Mouse (Mus musculus) intestine, embryonic 16.5 days (tissue): ENCODE measurements around the gene Emsy. TPM values are rescaled to one million over a fixed set of nuclear protein-coding genes. Genes with fewer than 3 reads are reported as not detected.

Experiments used
- ATAC-seq: fragments of 200-750 bp; cut with Nextera tagmentation; 2 replicates; pipeline ENCODE4 v1.8.0; 2017; ENCODE audit warnings: moderate TSS enrichment, moderate library complexity
- H3K27ac ChIP-seq: fragments of 300-500 bp; sonication (generic); 2 replicates; pipeline ENCODE4 v1.5.1; 2014; ENCODE audit warnings: mild to moderate bottlenecking, low read length
- H3K27me3 ChIP-seq: fragments of 300-500 bp; sonication (generic); replicated peaks from 2 replicates; pipeline ENCODE4 v1.6.1; 2014; ENCODE audit warnings: low read length, control low read depth, mixed read lengths; ENCODE audit not compliant: control insufficient read depth, insufficient read depth
- H3K36me3 ChIP-seq: fragments of 300-500 bp; sonication (generic); 2 replicates; pipeline ENCODE4 v1.6.1; 2014; ENCODE audit warnings: low read length, control low read depth; ENCODE audit not compliant: control insufficient read depth, insufficient read depth
- H3K4me1 ChIP-seq: fragments of 300-500 bp; sonication (generic); 2 replicates; pipeline ENCODE4 v1.6.1; 2014; ENCODE audit warnings: low read length, control low read depth, mixed read lengths; ENCODE audit not compliant: control insufficient read depth, insufficient read depth
- H3K4me2 ChIP-seq: fragments of 300-500 bp; sonication (generic); 2 replicates; pipeline ENCODE4 v1.6.1; 2014; ENCODE audit warnings: low read depth, low read length, control low read depth
- H3K4me3 ChIP-seq: fragments of 300-500 bp; sonication (generic); 2 replicates; pipeline ENCODE4 v1.5.1; 2014; ENCODE audit warnings: mild to moderate bottlenecking, low read length
- H3K9ac ChIP-seq: fragments of 300-500 bp; sonication (generic); 2 replicates; pipeline ENCODE4 v1.6.1; 2014; ENCODE audit warnings: low read depth, low read length
- H3K9me3 ChIP-seq: fragments of 300-500 bp; sonication (generic); 2 replicates; pipeline ENCODE4 v1.6.1; 2016; ENCODE audit warnings: low read length, control low read depth; ENCODE audit not compliant: control insufficient read depth
- WGBS: fragments of 180-500 bp; shearing (Covaris S2); extraction: QIAGEN DNeasy Blood & Tissue Kit; methylation state at CpG from one replicate; pipeline ENCODE4 v1.1.7; 2014; 5-methylcytosine and 5-hydroxymethylcytosine counted together
- polyA plus RNA-seq: library from polyadenylated mRNA; unstranded; fragments of >200 nt; fragmentation: Nextera tagmentation; extraction: Ambion mirVana; gene quantifications from 2 replicates; pipeline ENCODE4 v1.2.1, GENCODE M21; 2015

The Emsy gene
- polyA plus RNA-seq, 1 experiment from 2014 or later = 16.3 TPM

- Histone ChIP-seq H3K9me3 (no peaks in the 10 kb centered on the region), H3K27me3 (no peaks in the 10 kb centered on the region), H3K27ac (no peak overlapping the region), H3K4me1 (no peaks in the 10 kb centered on the region), H3K4me3 (no peak overlapping the region), H3K36me3 (no peaks in the 10 kb centered on the region), H3K9ac (no peak overlapping the region), H3K4me2 (no peak overlapping the region)
- WGBS = 95% methylated on average over 2 of the region's 2 CpGs
- ATAC-seq = no peak
Measured at GRCm38 (mm10) chr7:98636607-98637006, 20.0 kb downstream of the Emsy start.

- WGBS = 44% methylated on average over 3 of the region's 3 CpGs
- no peak overlapping the region for H3K4me3 ChIP-seq
- no peak for ATAC-seq
- no peaks in the 10 kb centered on the region for H3K4me1 ChIP-seq
- no peaks in the 10 kb centered on the region for H3K36me3 ChIP-seq
- no peak overlapping the region for H3K4me2 ChIP-seq
- H3K9ac ChIP-seq = no peak overlapping the region
- no peak overlapping the region for H3K27ac ChIP-seq
- no peaks in the 10 kb centered on the region for H3K27me3 ChIP-seq
- H3K9me3 ChIP-seq = no peaks in the 10 kb centered on the region
Measured at GRCm38 (mm10) chr7:98633032-98633431, 23.6 kb downstream of the Emsy start.

- Histone ChIP-seq H3K27me3 (no peaks in the 10 kb centered on the region), H3K9me3 (no peaks in the 10 kb centered on the region), H3K4me2 (no peak overlapping the region), H3K27ac (no peak overlapping the region), H3K36me3 (0 out of 2 replicates have a peak, but pooled peaks cover 5% of the 10 kb centered on the region), H3K9ac (no peak overlapping the region), H3K4me3 (no peak overlapping the region), H3K4me1 (no peaks in the 10 kb centered on the region)
- WGBS = 91% methylated on average over 7 of the region's 7 CpGs
- ATAC-seq = no peak
Measured at GRCm38 (mm10) chr7:98629947-98630346, 26.6 kb downstream of the Emsy start.

GRCm38 (mm10) chr7:98617739-98618138 is 38.8 kb downstream of the Emsy start:
- peaks cover 4% of the 10 kb centered on the region; the same call in 1 of the 2 replicates for H3K36me3 ChIP-seq
- WGBS = 93% methylated on average over 2 of the region's 2 CpGs

GRCm38 (mm10) chr7:98612936-98613335 is 43.6 kb downstream of the Emsy start:
- H3K4me1 ChIP-seq = no peaks in the 10 kb centered on the region
- no peak overlapping the region for H3K27ac ChIP-seq
- no peak overlapping the region for H3K4me3 ChIP-seq
- no peaks in the 10 kb centered on the region for H3K27me3 ChIP-seq
- H3K9ac ChIP-seq = no peak overlapping the region
- no peak for ATAC-seq
- WGBS = 93% methylated on average over 1 of the region's 1 CpGs
- no peaks in the 10 kb centered on the region for H3K36me3 ChIP-seq
- H3K9me3 ChIP-seq = no peaks in the 10 kb centered on the region
- no peak overlapping the region for H3K4me2 ChIP-seq

More at GRCm38 (mm10) chr7:98617739-98618138, 38.8 kb downstream of the Emsy start:
- no peak overlapping the region for H3K27ac ChIP-seq
- H3K4me1 ChIP-seq = no peaks in the 10 kb centered on the region
- H3K27me3 ChIP-seq = no peaks in the 10 kb centered on the region
- ATAC-seq = no peak
- H3K4me3 ChIP-seq = no peak overlapping the region
- H3K4me2 ChIP-seq = no peak overlapping the region
- H3K9me3 ChIP-seq = no peaks in the 10 kb centered on the region
- no peak overlapping the region for H3K9ac ChIP-seq

GRCm38 (mm10) chr7:98608520-98608919 is 48.1 kb downstream of the Emsy start:
- no peak overlapping the region for H3K27ac ChIP-seq
- no peaks in the 10 kb centered on the region for H3K36me3 ChIP-seq
- H3K4me3 ChIP-seq = no peak overlapping the region
- no peaks in the 10 kb centered on the region for H3K9me3 ChIP-seq
- no peak for ATAC-seq
- no peaks in the 10 kb centered on the region for H3K27me3 ChIP-seq
- H3K4me2 ChIP-seq = no peak overlapping the region
- no peaks in the 10 kb centered on the region for H3K4me1 ChIP-seq
- no peak overlapping the region for H3K9ac ChIP-seq

GRCm38 (mm10) chr7:98607158-98607557 is 49.4 kb downstream of the Emsy start:
- Histone ChIP-seq H3K9ac (no peak overlapping the region), H3K4me1 (no peaks in the 10 kb centered on the region), H3K27me3 (no peaks in the 10 kb centered on the region), H3K36me3 (no peaks in the 10 kb centered on the region), H3K9me3 (no peaks in the 10 kb centered on the region), H3K4me2 (no peak overlapping the region), H3K4me3 (no peak overlapping the region), H3K27ac (no peak overlapping the region)
- no peak for ATAC-seq
- 78% methylated on average over 4 of the region's 4 CpGs for WGBS

GRCm38 (mm10) chr7:98601715-98602114 is 54.9 kb downstream of the Emsy start:
- H3K36me3 ChIP-seq = no peaks in the 10 kb centered on the region
- H3K9me3 ChIP-seq = no peaks in the 10 kb centered on the region
- no peaks in the 10 kb centered on the region for H3K27me3 ChIP-seq
- no peak overlapping the region for H3K4me3 ChIP-seq
- H3K4me1 ChIP-seq = no peaks in the 10 kb centered on the region
- no peak overlapping the region for H3K27ac ChIP-seq
- H3K4me2 ChIP-seq = no peak overlapping the region
- no peak for ATAC-seq
- 79% methylated on average over 4 of the region's 4 CpGs for WGBS
- H3K9ac ChIP-seq = no peak overlapping the region

GRCm38 (mm10) chr7:98597402-98597801 is 59.2 kb downstream of the Emsy start:
- peaks cover 3% of the 10 kb centered on the region; the same call in 1 of the 2 replicates for H3K36me3 ChIP-seq
- WGBS = 85% methylated on average over 8 of the region's 8 CpGs

GRCm38 (mm10) chr7:98594731-98595130 is 61.9 kb downstream of the Emsy start:
- Histone ChIP-seq H3K4me1 (no peaks in the 10 kb centered on the region), H3K4me2 (no peak overlapping the region), H3K4me3 (no peak overlapping the region), H3K27me3 (no peaks in the 10 kb centered on the region), H3K9me3 (no peaks in the 10 kb centered on the region), H3K36me3 (peaks cover 3% of the 10 kb centered on the region; the same call in 1 of the 2 replicates), H3K27ac (no peak overlapping the region), H3K9ac (no peak overlapping the region)
- WGBS = 90% methylated on average over 4 of the region's 4 CpGs
- no peak for ATAC-seq

More at GRCm38 (mm10) chr7:98597402-98597801, 59.2 kb downstream of the Emsy start:
- Histone ChIP-seq H3K4me1 (no peaks in the 10 kb centered on the region), H3K27me3 (no peaks in the 10 kb centered on the region), H3K4me2 (no peak overlapping the region), H3K9me3 (no peaks in the 10 kb centered on the region), H3K27ac (no peak overlapping the region), H3K4me3 (no peak overlapping the region), H3K9ac (no peak overlapping the region)
- ATAC-seq = no peak
